In the genomic region with DNA sequence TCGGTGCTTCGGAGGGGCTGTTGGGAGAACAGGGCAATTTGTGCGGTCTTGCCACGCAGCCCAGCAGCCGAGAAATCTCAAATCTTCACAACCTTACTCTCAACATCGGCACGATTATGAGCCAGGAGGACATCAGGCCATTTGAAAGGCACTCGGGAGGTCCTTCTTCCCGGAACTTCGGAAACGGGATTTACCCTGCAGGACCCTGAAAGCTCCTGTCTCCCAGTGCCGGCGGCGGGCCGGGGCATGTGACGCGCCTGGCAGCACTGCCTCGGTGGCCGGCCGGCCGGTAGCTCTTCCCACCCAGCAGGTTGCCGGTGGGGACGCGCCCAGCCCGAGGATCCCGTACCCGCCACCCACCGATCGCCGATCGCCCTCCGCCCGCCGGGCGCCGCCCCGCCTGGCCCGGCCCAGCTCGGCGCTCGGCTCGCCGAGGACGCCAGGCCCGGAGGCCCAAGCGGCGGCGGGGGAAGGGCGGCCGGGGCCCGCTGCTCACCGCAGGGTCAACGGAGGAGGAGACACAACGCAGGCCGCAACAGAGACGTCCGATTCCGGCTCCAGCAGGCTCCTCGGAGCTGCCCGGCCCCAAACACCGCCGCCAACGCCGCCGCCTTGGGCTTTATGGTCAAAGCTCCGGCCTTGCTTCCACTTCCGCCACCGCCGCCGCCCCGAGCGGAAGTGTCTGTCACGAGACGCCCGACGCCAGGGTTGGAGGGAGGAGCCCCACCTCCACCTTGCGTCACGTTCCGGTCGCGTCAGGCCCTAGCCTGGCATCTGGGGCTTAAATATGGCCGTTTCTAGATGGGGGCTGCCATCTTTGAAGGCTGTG, we compare ENCODE assay signal across 8 mouse cellular contexts. TPM values are rescaled to one million over a fixed set of nuclear protein-coding genes. Genes with fewer than 3 reads are reported as not detected.
DNase-seq lines count a peak whose midpoint lies in the region; ATAC-seq lines count a peak whose summit lies in the region.

A gene (minus strand): TSS at position 694 of the 829 bp plus-strand sequence.

- no peaks in the 10 kb centered on the region for H3K36me3 ChIP-seq in lung, embryonic 16.5 days (ENCODE audit: control insufficient read depth, insufficient read depth, low read length)

- no peaks in the 10 kb centered on the region for H3K27me3 ChIP-seq in lung, embryonic 16.5 days (ENCODE audit: control insufficient read depth, insufficient read depth, low read depth, low read length)

- peak within 1 kb of the TSS; percentile 90 for H3K4me2 ChIP-seq in lung, embryonic 16.5 days (ENCODE audit: low read depth, low read length)

- peaks cover 16% of the 10 kb centered on the region for H3K4me1 ChIP-seq in lung, embryonic 16.5 days (replicated peaks; ENCODE audit: control insufficient read depth, insufficient read depth, low read length)

- WGBS in lung, embryonic 16.5 days = under 1% methylated on average over 59 of the region's 82 CpGs

- no peaks in the 10 kb centered on the region for H3K9me3 ChIP-seq in lung, embryonic 16.5 days (ENCODE audit: control insufficient read depth, low read length)

- H3K27ac ChIP-seq in lung, embryonic 16.5 days (ENCODE audit: low read length) = peak within 1 kb of the TSS; percentile 82

- DNase-seq in MEL-GATA-1-ER (ENCODE audit: extremely low read depth, low read depth) = peak; percentile 92
- DNase-seq in cerebellum, adult 8-10 months = peak; percentile 93
- peak; percentile 94 for DNase-seq in forelimb bud, embryonic 11.5 days (ENCODE audit: low read depth, low spot score)
- peak; percentile 79 for DNase-seq in layer of hippocampus, adult 9-10 months (ENCODE audit: low spot score)
- peak; percentile 84 for DNase-seq in ovary, postnatal 10 days (ENCODE audit: low spot score)
- peak; percentile 87 to 88 for DNase-seq in thymus, postnatal 10 days (ENCODE audit: low spot score in 2 of 2)

- peak; percentile 95 to 96 for ATAC-seq in hematopoietic stem cell, adult 5-6 weeks (replicated peaks in 1 of 2; ENCODE audit: insufficient read depth in 1 of 2, low FRiP score in 2 of 2, low TSS enrichment in 1 of 2, low read depth in 1 of 2, poor library complexity in 2 of 2, severe bottlenecking in 2 of 2)
- ATAC-seq in lung, embryonic 16.5 days (ENCODE audit: low read depth) = peak; percentile 99

- H3K4me3 ChIP-seq in lung, embryonic 16.5 days (ENCODE audit: low read length) = peak within 1 kb of the TSS; percentile 93

- H3K9ac ChIP-seq in lung, embryonic 16.5 days (ENCODE audit: low read length) = peak within 1 kb of the TSS; percentile 96

RNA-seq across cellular contexts. Expression of the gene that starts here (rescaled TPM):
- 73.6 and 77.2 TPM in 2 replicates for total RNA-seq in hematopoietic stem cell, adult 5-6 weeks (2017)
- 220 and 223 TPM in 2 replicates for polyA plus RNA-seq in lung, embryonic 16.5 days (2015; fragmentation: Nextera tagmentation; extraction: Ambion mirVana)

Comparison
In these comparisons a context has a peak if more than half of its experiments do, and no peak if none do; other contexts are left out.
1. Peak in every context shown above with its lines: DNase-seq, ATAC-seq, H3K4me3 ChIP-seq and H3K27ac ChIP-seq.